17 mouse cellular contexts compared by ENCODE assay signal in genomic region chr13:63597593-63597992, GRCm38 (mm10). TPM values are rescaled to one million over a fixed set of nuclear protein-coding genes. Genes with fewer than 3 reads are reported as not detected.
A peak's percentile ranks its signal among the peaks of the same experiment; 100 is the strongest.
DNase-seq lines count a peak whose midpoint lies in the region; ATAC-seq and TF ChIP-seq lines count a peak whose summit lies in the region.
"Had no signal": no experiment of that assay in that cellular context is flagged by ENCODE, and none has a peak within 500 bp of the region (broad histone marks: within the 10 kb centered on the region; RNA-seq: fewer than 3 reads in every experiment).

No protein-coding gene starts in this region.

- H3K4me3 ChIP-seq in heart, adult 2 months, result no peak overlapping the region
- H3K4me3 ChIP-seq in midbrain, postnatal 0 days (ENCODE audit: low read depth, low read length), result no peak overlapping the region
- H3K4me3 ChIP-seq in midbrain, embryonic 10.5 days, result no peak overlapping the region
- no peak overlapping the region for H3K4me3 ChIP-seq in forebrain, embryonic 16.5 days (replicated peaks; ENCODE audit: low read length)
- H3K4me3 ChIP-seq in hindbrain, postnatal 0 days (ENCODE audit: low read length), result no peak overlapping the region
- H3K4me3 ChIP-seq: embryonic facial prominence, embryonic 15.5 days; heart, embryonic 10.5 days; limb, embryonic 15.5 days had no signal

- TF ChIP-seq POLR2A in heart, adult 2 months (IDR thresholded peaks at IDR 0.05; ENCODE audit: insufficient read depth, low read depth, low read length), result no peak

- H3K79me2 ChIP-seq in heart, adult 2 months (replicated peaks; ENCODE audit: control insufficient read depth, insufficient read depth, low read length), result no peaks in the 10 kb centered on the region

- H3K9ac ChIP-seq in heart, adult 2 months (ENCODE audit: low read depth, low read length), result no peak overlapping the region
- no peak overlapping the region for H3K9ac ChIP-seq in midbrain, postnatal 0 days (replicated peaks; ENCODE audit: low read length, poor library complexity, severe bottlenecking)
- no peak overlapping the region for H3K9ac ChIP-seq in forebrain, embryonic 16.5 days (replicated peaks; ENCODE audit: low read depth, low read length)
- no peak overlapping the region for H3K9ac ChIP-seq in hindbrain, postnatal 0 days (replicated peaks; ENCODE audit: low read length)
- H3K9ac ChIP-seq: embryonic facial prominence, embryonic 15.5 days; limb, embryonic 15.5 days; liver, postnatal 0 days had no signal

- peak; percentile 28 for DNase-seq in heart, postnatal 4 days
- DNase-seq in heart, adult 2 months, result no peak
- DNase-seq in midbrain, postnatal 0 days (ENCODE audit: low spot score), result peak; percentile 53
- DNase-seq in midbrain, embryonic 10.5 days (ENCODE audit: low spot score), result no peak
- peak; percentile 54 for DNase-seq in hindbrain, postnatal 0 days (ENCODE audit: low spot score)
- DNase-seq in left cerebral cortex, adult 9 months (ENCODE audit: low spot score in 2 of 2), result no peak
- DNase-seq: cerebellum, adult 8-10 months; gastrocnemius, postnatal 10 days; kidney, postnatal 14 days; liver, postnatal 0 days; right cerebral cortex, postnatal 25 days; thymus, postnatal 36 days had no signal

- no peak overlapping the region for H3K4me2 ChIP-seq in midbrain, postnatal 0 days (ENCODE audit: low read depth, low read length, poor library complexity, severe bottlenecking)
- no peak overlapping the region for H3K4me2 ChIP-seq in forebrain, embryonic 16.5 days (ENCODE audit: low read length)
- no peak overlapping the region for H3K4me2 ChIP-seq in hindbrain, postnatal 0 days (ENCODE audit: low read depth, low read length)
- H3K4me2 ChIP-seq: embryonic facial prominence, embryonic 15.5 days; limb, embryonic 15.5 days had no signal

- no peak for TF ChIP-seq CTCF in heart, adult 2 months (IDR thresholded peaks at IDR 0.05)
- no peak for TF ChIP-seq CTCF in midbrain, postnatal 0 days (IDR thresholded peaks at IDR 0.05)
- no peak for TF ChIP-seq CTCF in hindbrain, postnatal 0 days (IDR thresholded peaks at IDR 0.05; ENCODE audit: low read depth)

- ATAC-seq in midbrain, postnatal 0 days (ENCODE audit: low FRiP score), result no peak
- ATAC-seq in forebrain, embryonic 16.5 days, result peak; percentile 59; the same call in 1 of the 2 replicates
- peak; percentile 61; the same call in 1 of the 2 replicates for ATAC-seq in hindbrain, postnatal 0 days
- ATAC-seq: intestine, postnatal 0 days; liver, postnatal 0 days had no signal

- H3K27ac ChIP-seq in heart, adult 2 months, result no peak overlapping the region
- no peak overlapping the region for H3K27ac ChIP-seq in midbrain, postnatal 0 days (ENCODE audit: low read depth, low read length)
- H3K27ac ChIP-seq in midbrain, embryonic 10.5 days (replicated peaks), result no peak overlapping the region
- no peak overlapping the region for H3K27ac ChIP-seq in forebrain, embryonic 16.5 days (ENCODE audit: low read length)
- H3K27ac ChIP-seq in hindbrain, postnatal 0 days, result no peak overlapping the region
- H3K27ac ChIP-seq: embryonic facial prominence, embryonic 15.5 days; heart, embryonic 10.5 days; limb, embryonic 15.5 days had no signal

- H3K9me3 ChIP-seq in midbrain, postnatal 0 days (ENCODE audit: low read length), result no peaks in the 10 kb centered on the region
- H3K9me3 ChIP-seq in midbrain, embryonic 10.5 days (replicated peaks), result no peaks in the 10 kb centered on the region
- H3K9me3 ChIP-seq in forebrain, embryonic 16.5 days (ENCODE audit: control insufficient read depth, low read length), result no peaks in the 10 kb centered on the region
- no peaks in the 10 kb centered on the region for H3K9me3 ChIP-seq in hindbrain, postnatal 0 days (ENCODE audit: low read length)
- H3K9me3 ChIP-seq: embryonic facial prominence, embryonic 15.5 days; heart, embryonic 10.5 days; limb, embryonic 15.5 days had no signal

- 43% methylated on average over 3 of the region's 3 CpGs for WGBS in heart, adult 2 months
- WGBS in midbrain, postnatal 0 days, result 38% methylated on average over 3 of the region's 3 CpGs
- 73% methylated on average over 3 of the region's 3 CpGs for WGBS in midbrain, embryonic 10.5 days
- 32% methylated on average over 3 of the region's 3 CpGs for WGBS in forebrain, embryonic 16.5 days
- WGBS in hindbrain, postnatal 0 days, result 34% methylated on average over 3 of the region's 3 CpGs

- TF ChIP-seq EP300 in heart, adult 2 months (IDR thresholded peaks at IDR 0.05; ENCODE audit: insufficient read depth, low read depth, low read length), result no peak

- H3K36me3 ChIP-seq in heart, adult 2 months (ENCODE audit: control insufficient read depth, insufficient read depth, low read length), result no peaks in the 10 kb centered on the region
- H3K36me3 ChIP-seq in midbrain, postnatal 0 days (ENCODE audit: insufficient read depth, low read length), result no peaks in the 10 kb centered on the region
- H3K36me3 ChIP-seq in midbrain, embryonic 10.5 days, result no peaks in the 10 kb centered on the region
- no peaks in the 10 kb centered on the region for H3K36me3 ChIP-seq in forebrain, embryonic 16.5 days (ENCODE audit: control insufficient read depth, insufficient read depth)
- no peaks in the 10 kb centered on the region for H3K36me3 ChIP-seq in hindbrain, postnatal 0 days (ENCODE audit: insufficient read depth, low read length)
- H3K36me3 ChIP-seq: embryonic facial prominence, embryonic 15.5 days; heart, embryonic 10.5 days; limb, embryonic 15.5 days had no signal

- H3K27me3 ChIP-seq in heart, adult 2 months (ENCODE audit: control insufficient read depth, insufficient read depth, low read length), result no peaks in the 10 kb centered on the region
- no peaks in the 10 kb centered on the region for H3K27me3 ChIP-seq in midbrain, postnatal 0 days (ENCODE audit: insufficient read depth, low read length)
- no peaks in the 10 kb centered on the region; the same call in 1 of the 2 replicates for H3K27me3 ChIP-seq in midbrain, embryonic 10.5 days (ENCODE audit: low read depth, poor library complexity, severe bottlenecking)
- H3K27me3 ChIP-seq in forebrain, embryonic 16.5 days (replicated peaks; ENCODE audit: control insufficient read depth, insufficient read depth, low read length), result no peaks in the 10 kb centered on the region
- H3K27me3 ChIP-seq in hindbrain, postnatal 0 days (ENCODE audit: insufficient read depth, low read length), result no peaks in the 10 kb centered on the region
- H3K27me3 ChIP-seq: embryonic facial prominence, embryonic 15.5 days; limb, embryonic 15.5 days had no signal

- H3K4me1 ChIP-seq in heart, adult 2 months (ENCODE audit: control insufficient read depth, insufficient read depth, low read length), result no peaks in the 10 kb centered on the region
- no peaks in the 10 kb centered on the region for H3K4me1 ChIP-seq in midbrain, postnatal 0 days (ENCODE audit: insufficient read depth, low read length)
- H3K4me1 ChIP-seq in midbrain, embryonic 10.5 days, result peaks cover 22% of the 10 kb centered on the region
- H3K4me1 ChIP-seq in forebrain, embryonic 16.5 days (replicated peaks; ENCODE audit: control insufficient read depth, insufficient read depth, low read length), result no peaks in the 10 kb centered on the region
- peaks cover 3% of the 10 kb centered on the region; the same call in 1 of the 2 replicates for H3K4me1 ChIP-seq in hindbrain, postnatal 0 days (ENCODE audit: insufficient read depth, low read length)
- H3K4me1 ChIP-seq: embryonic facial prominence, embryonic 15.5 days had no signal

- intact Hi-C loops in heart, adult 2 months (cut with DNase I), result loop anchor here (5.0 kb wide), 1 partner anchor 45 kb away; no protein-coding TSS in a partner anchor

RNA-seq across cellular contexts. Expression of gene Ptch1, which starts 24.2 kb away (rescaled TPM):
- 10 to 100 TPM; 23.7 to 25.5 TPM for total RNA-seq in heart, postnatal 4 days (2021)
- total RNA-seq in heart, adult 2 months (2021), result 10 to 100 TPM in 1 of 2 experiments, 1 to 10 TPM in 1; 9.3 to 16.4 TPM
- polyA plus RNA-seq in heart, adult 2 months (2012; rRNA removed), result 6.7 and 9.2 TPM in 2 replicates
- total RNA-seq in midbrain, postnatal 0 days (2014; rRNA removed), result 27.8 and 29.9 TPM in 2 replicates
- polyA plus RNA-seq in midbrain, postnatal 0 days (2015; fragmentation: Nextera tagmentation; extraction: Ambion mirVana), result 6.8 and 7.9 TPM in 2 replicates
- 30.9 and 31.6 TPM in 2 replicates for polyA plus RNA-seq in midbrain, embryonic 10.5 days (2016; fragmentation: Nextera tagmentation; extraction: Ambion mirVana)
- 8.0 and 11.2 TPM in 2 replicates for polyA plus RNA-seq in forebrain, embryonic 16.5 days (2015; fragmentation: Nextera tagmentation; extraction: Ambion mirVana)
- 39.0 and 58.4 TPM in 2 replicates for total RNA-seq in hindbrain, postnatal 0 days (2014; rRNA removed)
- 9.6 and 10.4 TPM in 2 replicates for polyA plus RNA-seq in hindbrain, postnatal 0 days (2015; fragmentation: Nextera tagmentation; extraction: Ambion mirVana)

Comparison
In these comparisons a context has a peak if more than half of its experiments do, and no peak if none do; other contexts are left out.
1. DNase-seq: peak in heart, postnatal 4 days (single experiment), midbrain, postnatal 0 days (single experiment) and hindbrain, postnatal 0 days (single experiment); none in heart, adult 2 months (0 of 2), midbrain, embryonic 10.5 days (single experiment) and left cerebral cortex, adult 9 months (0 of 2).